Mouse (Mus musculus): ENCODE measurements at regions not wholly inside any gene's neighbourhood (a gene's known extent, or its start where the extent isn't known, plus 50 kb on each side); places are given as distances from the start of the nearest gene placed in this dataset.

- H3K4me3 ChIP-seq (replicated peaks; ENCODE audit: low read length): no peak overlapping the region
- no peaks in the 10 kb centered on the region for H3K36me3 ChIP-seq (ENCODE audit: control insufficient read depth, insufficient read depth, low read length)
- no peaks in the 10 kb centered on the region for H3K9me3 ChIP-seq (replicated peaks; ENCODE audit: control insufficient read depth, low read length)
- no peak for ATAC-seq (ENCODE audit: insufficient read depth, low FRiP score)
- H3K4me2 ChIP-seq (ENCODE audit: low read depth, low read length): no peak overlapping the region
- no peaks in the 10 kb centered on the region; the same call in 1 of the 2 replicates for H3K27me3 ChIP-seq (ENCODE audit: control insufficient read depth, insufficient read depth, low read length)
- H3K9ac ChIP-seq (ENCODE audit: low read length): no peak overlapping the region
- H3K4me1 ChIP-seq (ENCODE audit: control insufficient read depth, insufficient read depth, low read length): peaks cover 19% of the 10 kb centered on the region; the same call in 1 of the 2 replicates
- WGBS: 93% methylated on average over 5 of the region's 5 CpGs
- H3K27ac ChIP-seq (ENCODE audit: low read length): no peak overlapping the region
Observed at GRCm38 (mm10) chr16:30118876-30119275, 54.7 kb downstream of the Hes1 start.

GRCm38 (mm10) chr16:30120330-30121265 lies 56.4 kb downstream of the Hes1 start:
- WGBS: 27% methylated on average over 30 of the region's 30 CpGs
- peak overlapping the region; percentile 38 for H3K4me2 ChIP-seq (ENCODE audit: low read depth, low read length)
- peak overlapping the region; percentile 49 for H3K9ac ChIP-seq (ENCODE audit: low read length)

DNA sequence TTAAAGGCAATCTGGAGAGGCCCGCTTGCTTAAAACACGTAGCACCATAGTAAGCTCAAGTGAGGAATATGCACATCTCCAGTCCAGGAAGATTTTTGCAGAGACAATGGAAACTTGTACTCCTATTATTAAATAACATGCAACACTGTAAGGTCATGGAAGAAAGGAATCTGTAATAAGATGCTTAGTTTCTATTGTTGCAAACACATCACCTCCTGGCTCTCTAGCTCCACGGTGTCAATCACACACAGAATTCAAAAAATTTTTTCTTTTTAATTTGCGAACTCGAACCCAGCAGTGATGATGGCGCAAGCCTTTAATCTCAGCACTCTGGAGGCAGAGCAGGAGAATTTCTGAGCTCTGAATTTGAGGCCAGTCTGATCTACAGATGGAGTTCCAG lies 57.4 kb downstream of the Hes1 start:
- ATAC-seq (ENCODE audit: insufficient read depth, low FRiP score): no peak

More at GRCm38 (mm10) chr16:30120330-30121265, 56.4 kb downstream of the Hes1 start:
- H3K27ac ChIP-seq (ENCODE audit: low read length): no peak overlapping the region
- peaks cover 16% of the 10 kb centered on the region; the same call in 1 of the 2 replicates for H3K4me1 ChIP-seq (ENCODE audit: control insufficient read depth, insufficient read depth, low read length)
- no peaks in the 10 kb centered on the region for H3K36me3 ChIP-seq (ENCODE audit: control insufficient read depth, insufficient read depth, low read length)
- ATAC-seq (ENCODE audit: insufficient read depth, low FRiP score): no peak
- no peaks in the 10 kb centered on the region; the same call in 1 of the 2 replicates for H3K27me3 ChIP-seq (ENCODE audit: control insufficient read depth, insufficient read depth, low read length)
- H3K4me3 ChIP-seq (replicated peaks; ENCODE audit: low read length): no peak overlapping the region
- H3K9me3 ChIP-seq (replicated peaks; ENCODE audit: control insufficient read depth, low read length): no peaks in the 10 kb centered on the region

GRCm38 (mm10) chr16:30122211-30123070 lies 58.3 kb downstream of the Hes1 start:
- H3K4me1 ChIP-seq (ENCODE audit: control insufficient read depth, insufficient read depth, low read length): peaks cover 12% of the 10 kb centered on the region; the same call in 1 of the 2 replicates
- WGBS: 40% methylated on average over 29 of the region's 29 CpGs
- no peaks in the 10 kb centered on the region for H3K9me3 ChIP-seq (replicated peaks; ENCODE audit: control insufficient read depth, low read length)
- H3K27me3 ChIP-seq (ENCODE audit: control insufficient read depth, insufficient read depth, low read length): no peaks in the 10 kb centered on the region; the same call in 1 of the 2 replicates
- H3K4me3 ChIP-seq (replicated peaks; ENCODE audit: low read length): no peak overlapping the region
- H3K36me3 ChIP-seq (ENCODE audit: control insufficient read depth, insufficient read depth, low read length): no peaks in the 10 kb centered on the region
- H3K27ac ChIP-seq (ENCODE audit: low read length): no peak overlapping the region
- H3K4me2 ChIP-seq (ENCODE audit: low read depth, low read length): no peak overlapping the region
- ATAC-seq (ENCODE audit: insufficient read depth, low FRiP score): no peak
- 0 out of 2 replicates have a peak overlapping the region, but pooled peaks have one; percentile 39 for H3K9ac ChIP-seq (ENCODE audit: low read length)

More for the DNA sequence above, 57.4 kb downstream of the Hes1 start:
- Histone ChIP-seq H3K36me3 (ENCODE audit: control insufficient read depth, insufficient read depth, low read length) (no peaks in the 10 kb centered on the region), H3K27me3 (ENCODE audit: control insufficient read depth, insufficient read depth, low read length) (no peaks in the 10 kb centered on the region; the same call in 1 of the 2 replicates), H3K27ac (ENCODE audit: low read length) (no peak overlapping the region), H3K9ac (ENCODE audit: low read length) (no peak overlapping the region), H3K4me1 (ENCODE audit: control insufficient read depth, insufficient read depth, low read length) (peaks cover 13% of the 10 kb centered on the region; the same call in 1 of the 2 replicates), H3K4me3 (replicated peaks; ENCODE audit: low read length) (no peak overlapping the region), H3K4me2 (ENCODE audit: low read depth, low read length) (no peak overlapping the region), H3K9me3 (replicated peaks; ENCODE audit: control insufficient read depth, low read length) (no peaks in the 10 kb centered on the region)
- 90% methylated on average over 6 of the region's 6 CpGs for WGBS

GRCm38 (mm10) chr16:30127015-30127414 lies 62.8 kb downstream of the Hes1 start:
- WGBS: 93% methylated on average over 10 of the region's 10 CpGs

DNA sequence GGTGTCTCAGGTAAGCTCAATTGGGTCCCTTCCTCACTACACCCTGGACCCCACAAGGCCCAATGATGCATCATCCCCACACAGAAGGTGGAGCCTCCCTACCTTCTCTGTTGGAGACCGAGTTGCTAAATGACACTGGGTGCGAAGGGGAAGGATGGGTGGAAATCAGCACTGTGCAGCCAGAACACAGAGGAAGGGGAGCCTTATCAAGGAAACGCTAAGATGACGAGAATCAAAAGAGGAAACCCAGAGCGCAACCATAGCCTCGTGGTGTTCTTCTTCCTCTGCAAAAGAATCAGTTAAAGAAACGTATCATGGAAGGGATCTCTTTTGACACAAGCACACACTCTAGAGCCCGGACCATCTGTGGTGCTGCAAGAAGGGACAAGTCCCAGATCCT lies 64.6 kb downstream of the Hes1 start:
- no peak overlapping the region for H3K4me3 ChIP-seq (replicated peaks; ENCODE audit: low read length)
- H3K36me3 ChIP-seq (ENCODE audit: control insufficient read depth, insufficient read depth, low read length): no peaks in the 10 kb centered on the region
- H3K9me3 ChIP-seq (replicated peaks; ENCODE audit: control insufficient read depth, low read length): no peaks in the 10 kb centered on the region
- H3K27me3 ChIP-seq (ENCODE audit: control insufficient read depth, insufficient read depth, low read length): no peaks in the 10 kb centered on the region
- H3K4me2 ChIP-seq (ENCODE audit: low read depth, low read length): no peak overlapping the region
- WGBS: 83% methylated on average over 8 of the region's 8 CpGs
- ATAC-seq (ENCODE audit: insufficient read depth, low FRiP score): no peak
- H3K27ac ChIP-seq (ENCODE audit: low read length): no peak overlapping the region
- no peak overlapping the region for H3K9ac ChIP-seq (ENCODE audit: low read length)
- peaks cover 10% of the 10 kb centered on the region for H3K4me1 ChIP-seq (ENCODE audit: control insufficient read depth, insufficient read depth, low read length)

More at GRCm38 (mm10) chr16:30127015-30127414, 62.8 kb downstream of the Hes1 start:
- Histone ChIP-seq H3K27ac (ENCODE audit: low read length) (no peak overlapping the region), H3K4me2 (ENCODE audit: low read depth, low read length) (no peak overlapping the region), H3K27me3 (ENCODE audit: control insufficient read depth, insufficient read depth, low read length) (no peaks in the 10 kb centered on the region; the same call in 1 of the 2 replicates), H3K9me3 (replicated peaks; ENCODE audit: control insufficient read depth, low read length) (no peaks in the 10 kb centered on the region), H3K4me3 (replicated peaks; ENCODE audit: low read length) (no peak overlapping the region), H3K4me1 (ENCODE audit: control insufficient read depth, insufficient read depth, low read length) (peaks cover 7% of the 10 kb centered on the region), H3K36me3 (ENCODE audit: control insufficient read depth, insufficient read depth, low read length) (no peaks in the 10 kb centered on the region), H3K9ac (ENCODE audit: low read length) (no peak overlapping the region)
- ATAC-seq (ENCODE audit: insufficient read depth, low FRiP score): no peak

GRCm38 (mm10) chr16:30129218-30130112 lies 65.3 kb downstream of the Hes1 start:
- no peak overlapping the region for H3K4me2 ChIP-seq (ENCODE audit: low read depth, low read length)
- no peaks in the 10 kb centered on the region for H3K36me3 ChIP-seq (ENCODE audit: control insufficient read depth, insufficient read depth, low read length)
- no peak overlapping the region for H3K27ac ChIP-seq (ENCODE audit: low read length)
- no peak overlapping the region for H3K9ac ChIP-seq (ENCODE audit: low read length)
- H3K4me1 ChIP-seq (ENCODE audit: control insufficient read depth, insufficient read depth, low read length): peaks cover 15% of the 10 kb centered on the region
- H3K9me3 ChIP-seq (replicated peaks; ENCODE audit: control insufficient read depth, low read length): no peaks in the 10 kb centered on the region
- H3K27me3 ChIP-seq (ENCODE audit: control insufficient read depth, insufficient read depth, low read length): no peaks in the 10 kb centered on the region
- WGBS: 51% methylated on average over 17 of the region's 17 CpGs
- no peak overlapping the region for H3K4me3 ChIP-seq (replicated peaks; ENCODE audit: low read length)
- no peak; the same call in 1 of the 2 replicates for ATAC-seq (ENCODE audit: insufficient read depth, low FRiP score)

DNA sequence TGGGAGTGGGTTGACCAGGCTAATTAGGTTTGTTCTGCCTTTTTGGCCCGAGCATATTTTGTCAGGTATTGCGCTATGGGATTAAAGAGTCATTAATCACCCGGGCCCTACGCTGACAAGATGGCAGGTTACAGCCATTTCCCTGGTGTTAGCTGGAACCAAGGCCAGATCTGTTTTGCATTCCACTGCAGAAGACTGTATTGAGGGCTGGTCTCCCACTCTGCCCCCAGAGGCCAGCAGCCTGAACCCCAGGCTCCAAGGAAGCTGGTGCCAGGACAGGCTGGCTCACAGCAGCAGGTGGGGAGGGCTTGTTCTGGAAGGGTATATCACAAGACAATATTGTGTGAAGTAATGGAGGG lies 65.9 kb downstream of the Hes1 start:
- Histone ChIP-seq H3K9ac (ENCODE audit: low read length) (no peak overlapping the region), H3K9me3 (replicated peaks; ENCODE audit: control insufficient read depth, low read length) (no peaks in the 10 kb centered on the region), H3K4me1 (ENCODE audit: control insufficient read depth, insufficient read depth, low read length) (peaks cover 21% of the 10 kb centered on the region), H3K4me3 (replicated peaks; ENCODE audit: low read length) (no peak overlapping the region), H3K36me3 (ENCODE audit: control insufficient read depth, insufficient read depth, low read length) (no peaks in the 10 kb centered on the region), H3K4me2 (ENCODE audit: low read depth, low read length) (no peak overlapping the region), H3K27me3 (ENCODE audit: control insufficient read depth, insufficient read depth, low read length) (no peaks in the 10 kb centered on the region), H3K27ac (ENCODE audit: low read length) (no peak overlapping the region)
- ATAC-seq (ENCODE audit: insufficient read depth, low FRiP score): peak; percentile 35; the same call in 1 of the 2 replicates
- 50% methylated on average over 4 of the region's 4 CpGs for WGBS

Measured in stomach, embryonic 16.5 days (tissue).